Mouse (Mus musculus) erythroblast, adult 5-6 weeks (primary cell): Measurements from ENCODE around the gene Ywhae. TPM values are rescaled to one million over a fixed set of nuclear protein-coding genes. Genes with fewer than 3 reads are reported as not detected.
A peak's percentile ranks its signal among the peaks of the same experiment; 100 is the strongest.
"Not testable (repeated sequence)": the region's sequence is repeated elsewhere in the genome, so short reads cannot be mapped to it uniquely, and the experiment has no call there.

Source experiments
- ATAC-seq: replicated peaks from 2 replicates; pipeline ENCODE4 v1.8.0; 2016; ENCODE audit warnings: moderate number of reproducible peaks, mild to moderate bottlenecking, moderate TSS enrichment, inconsistent platforms; ENCODE audit not compliant: poor library complexity, low FRiP score, severe bottlenecking
- total RNA-seq, 2 experiments: library from RNA; stranded (forward) in 1 of 2; stranded (reverse) in 1 of 2; fragments of 150-400 nt in 1 of 2; fragments of 200-764, 138-1000 nt in 1 of 2; gene quantifications; 2 replicates each; pipeline versions ENCODE4 v1.2.3 to v1.2.4; 2015 to 2017; ENCODE audit warnings: low replicate concordance in 2 of 2

Gene Ywhae
- total RNA-seq (2015; ENCODE audit: low replicate concordance): 119 and 129 TPM in 2 replicates
- 56.7 and 60.2 TPM in 2 replicates for total RNA-seq (2017; ENCODE audit: low replicate concordance)

DNA sequence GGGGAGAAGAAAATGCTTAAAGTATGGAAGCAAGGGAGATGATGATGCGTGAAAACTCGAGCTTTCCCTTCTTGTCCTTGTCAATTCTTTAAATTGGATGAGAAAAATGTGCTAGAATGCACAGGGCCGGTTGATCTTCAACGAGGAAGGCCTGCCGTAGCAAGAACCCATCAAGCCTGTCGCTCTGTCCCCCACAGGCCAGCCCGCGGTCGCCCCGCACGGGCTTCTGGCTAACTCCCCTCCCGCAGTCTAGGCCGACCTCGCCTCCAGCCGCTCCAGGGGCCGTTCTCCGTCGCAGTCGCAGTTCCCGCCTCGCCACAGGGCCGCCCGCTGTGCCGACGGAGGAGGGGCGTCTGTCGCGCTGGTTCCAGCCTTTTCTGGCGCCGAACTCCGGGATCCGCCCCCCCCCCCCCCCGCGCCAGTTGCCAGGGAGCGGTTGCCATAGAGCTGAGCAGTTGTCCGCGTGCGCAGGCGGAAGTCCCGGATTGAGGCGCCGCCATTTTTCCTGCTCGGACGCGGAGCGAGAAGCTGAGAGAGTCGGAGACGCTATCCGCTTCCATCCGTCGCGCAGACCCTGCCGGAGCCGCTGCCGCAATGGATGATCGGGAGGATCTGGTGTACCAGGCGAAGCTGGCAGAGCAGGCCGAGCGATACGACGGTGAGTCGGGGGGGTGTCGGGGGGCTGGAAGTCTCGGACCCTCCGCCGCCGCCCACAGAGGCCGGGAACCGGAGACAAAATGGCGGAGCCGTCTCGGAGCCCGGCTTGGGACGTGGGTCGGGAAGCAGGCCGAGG is at the start of gene Ywhae:
TSS of gene Ywhae (plus strand) at position 436 of the 793 bp plus-strand sequence.
- ATAC-seq: peak; percentile 82

DNA sequence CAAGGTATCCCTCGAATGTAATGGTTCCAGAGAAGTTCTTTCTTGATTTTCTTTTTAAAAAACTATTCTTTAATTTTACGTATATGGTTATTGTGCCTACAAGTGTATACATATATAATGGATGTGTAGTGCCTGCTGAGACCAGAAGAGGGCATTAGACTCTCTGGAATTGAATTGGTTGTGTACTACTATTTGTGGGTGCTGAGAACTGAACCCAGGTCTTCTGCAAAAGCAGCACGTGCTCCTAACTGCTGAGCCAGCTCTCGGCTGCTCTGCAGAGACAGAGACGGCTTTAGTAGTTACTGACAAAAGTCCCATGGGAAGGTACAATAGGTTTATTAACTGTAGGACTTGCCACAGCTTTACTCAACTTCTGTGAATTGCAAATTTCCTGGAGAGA is 48.2 kb upstream of the Ywhae start:
- no peak for ATAC-seq

DNA sequence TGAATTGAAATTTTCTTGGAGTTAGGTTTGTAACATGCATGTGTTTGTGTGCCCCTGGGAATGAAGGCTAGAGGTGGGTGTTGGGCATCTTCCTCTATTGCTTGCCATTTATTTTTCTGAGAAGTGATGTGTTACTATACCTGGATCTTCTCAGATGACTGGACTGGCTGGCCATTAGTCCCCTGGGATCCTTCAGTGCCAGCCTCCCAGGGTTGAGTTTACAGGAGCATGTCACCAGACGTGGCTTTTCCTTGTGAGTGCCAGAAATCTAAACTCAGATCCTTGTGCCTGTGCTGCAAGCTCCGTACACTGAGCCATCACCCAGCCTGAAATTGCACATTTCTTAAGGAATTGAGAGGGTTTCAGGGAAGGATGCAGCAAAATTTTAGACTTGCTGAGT is 47.7 kb upstream of the Ywhae start:
- ATAC-seq: no peak

DNA sequence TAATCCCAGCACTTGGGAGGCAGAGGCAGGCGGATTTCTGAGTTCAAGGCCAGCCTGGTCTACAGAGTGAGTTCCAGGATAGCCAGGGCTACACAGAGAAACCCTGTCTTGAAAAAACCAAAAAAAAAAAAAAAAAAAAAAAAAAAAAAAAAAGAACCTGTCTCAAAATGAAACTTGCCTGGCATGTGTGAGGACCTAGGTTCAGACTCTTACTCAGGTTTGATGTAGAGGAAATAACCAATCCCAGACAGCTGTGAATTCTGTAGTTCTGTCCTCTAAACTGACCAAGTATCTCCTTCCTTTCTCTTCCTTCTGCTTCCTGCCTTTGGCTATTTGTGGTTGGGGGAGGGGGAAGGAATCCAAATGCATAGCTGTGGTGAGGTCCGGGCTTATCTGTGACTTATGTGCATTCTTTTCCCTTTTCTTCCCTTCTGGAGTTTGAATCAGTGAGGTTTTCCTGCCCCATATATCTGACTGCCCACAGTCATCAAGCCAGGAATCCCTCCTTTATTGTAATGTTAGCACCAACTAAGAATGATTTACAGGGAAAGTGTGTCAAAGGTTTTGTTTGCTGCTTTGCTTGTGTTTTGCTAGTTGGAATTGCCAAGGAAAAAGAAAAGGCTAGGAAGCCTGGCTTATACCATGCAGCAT is 45.2 kb upstream of the Ywhae start:
- no peak for ATAC-seq

DNA sequence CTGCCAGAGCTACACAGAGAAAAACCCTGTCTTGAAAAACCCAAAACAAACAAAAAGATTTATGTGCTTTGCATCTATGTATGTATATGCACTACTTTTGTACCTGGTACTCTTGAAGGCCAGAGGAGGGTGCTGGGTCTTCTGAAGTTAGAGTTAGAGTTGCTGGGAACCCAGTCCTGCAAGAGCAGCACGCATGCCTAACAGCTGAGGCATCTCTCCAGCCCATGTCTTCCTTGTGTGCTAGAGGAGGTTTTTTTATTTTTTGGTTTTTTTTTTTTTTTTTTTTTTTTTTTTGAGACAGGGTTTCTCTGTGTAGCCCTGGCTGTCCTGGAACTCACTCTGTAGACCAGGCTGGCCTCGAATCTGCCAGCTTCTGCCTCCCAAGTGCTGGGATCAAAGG is 44.5 kb upstream of the Ywhae start:
- ATAC-seq: no peak

DNA sequence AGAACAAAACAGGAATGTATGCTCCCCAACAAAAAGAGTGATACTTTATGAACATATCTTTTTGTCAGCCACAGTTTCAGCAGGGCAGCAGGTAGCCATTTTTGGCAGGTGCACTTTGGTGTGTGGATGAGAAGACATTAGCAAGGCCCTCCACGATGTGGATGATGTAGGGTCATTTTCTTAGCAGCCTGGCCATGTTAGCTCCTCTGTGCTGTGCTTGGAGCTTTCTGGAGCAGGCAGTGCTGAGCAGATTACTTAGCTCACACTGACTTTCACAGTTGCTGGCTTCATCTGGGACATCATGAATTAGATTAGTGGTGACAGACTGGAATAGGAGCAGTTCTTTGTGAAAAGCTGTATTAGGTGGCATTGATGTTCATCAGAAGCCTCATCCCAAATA is 42.7 kb upstream of the Ywhae start:
- ATAC-seq: no peak

DNA sequence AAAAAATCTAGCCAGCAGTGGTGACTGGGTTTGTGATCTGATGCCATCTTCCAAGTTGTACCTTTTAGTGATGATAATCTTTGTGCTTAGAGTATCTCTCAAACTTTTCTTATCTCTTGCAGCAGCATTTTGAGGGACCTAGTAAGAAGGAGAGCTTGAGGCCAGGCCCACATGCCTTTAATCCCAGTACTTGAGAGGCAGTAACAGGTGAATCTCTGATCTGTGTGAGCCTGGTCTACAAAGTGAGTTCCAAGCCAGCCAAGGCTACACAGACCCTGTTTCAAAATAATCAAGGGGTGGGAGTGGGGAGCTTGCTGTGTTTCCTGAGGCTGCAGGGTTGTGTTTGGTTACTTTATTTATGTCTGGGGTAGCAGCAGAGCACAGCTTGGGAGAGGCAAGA is 41.6 kb upstream of the Ywhae start:
- ATAC-seq: no peak

DNA sequence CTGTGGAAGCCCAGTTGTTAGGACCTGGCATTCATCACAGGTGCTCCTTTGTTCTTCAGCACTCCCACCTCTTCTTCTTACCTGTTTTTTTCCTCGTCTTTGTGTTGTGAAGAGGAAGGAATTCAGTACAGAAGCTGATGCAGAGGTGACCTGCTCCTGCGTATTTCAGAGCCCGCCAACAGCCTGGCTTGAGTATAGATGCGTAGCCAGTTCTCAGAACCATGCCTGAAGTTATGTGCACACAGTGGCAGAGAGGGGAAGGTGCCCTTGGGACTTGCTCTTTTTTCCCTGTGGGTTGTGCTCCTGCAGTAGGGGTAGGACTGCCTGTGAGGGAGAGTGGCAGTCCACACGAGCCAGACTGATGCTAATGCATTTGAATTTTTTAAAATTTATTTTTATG is 39.1 kb upstream of the Ywhae start:
- ATAC-seq: no peak

DNA sequence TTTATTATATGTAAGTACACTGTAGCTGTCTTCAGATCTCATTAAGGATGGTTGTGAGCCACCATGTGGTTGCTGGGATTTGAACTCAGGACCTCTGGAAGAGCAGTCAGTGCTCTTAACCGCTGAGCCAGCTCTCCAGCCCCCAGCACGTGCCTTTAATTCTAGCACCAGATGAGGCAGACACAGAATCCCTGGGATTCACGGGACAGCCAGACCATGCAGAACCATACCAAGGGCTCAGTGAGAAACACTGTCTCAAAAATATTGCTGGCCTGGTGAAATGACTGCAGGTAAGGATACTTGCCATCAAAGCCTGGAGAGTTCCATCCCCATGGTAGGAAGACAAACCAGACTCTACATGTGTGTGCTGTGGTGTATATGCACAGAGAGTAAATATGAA is 35.2 kb upstream of the Ywhae start:
- ATAC-seq: not testable (repeated sequence)

DNA sequence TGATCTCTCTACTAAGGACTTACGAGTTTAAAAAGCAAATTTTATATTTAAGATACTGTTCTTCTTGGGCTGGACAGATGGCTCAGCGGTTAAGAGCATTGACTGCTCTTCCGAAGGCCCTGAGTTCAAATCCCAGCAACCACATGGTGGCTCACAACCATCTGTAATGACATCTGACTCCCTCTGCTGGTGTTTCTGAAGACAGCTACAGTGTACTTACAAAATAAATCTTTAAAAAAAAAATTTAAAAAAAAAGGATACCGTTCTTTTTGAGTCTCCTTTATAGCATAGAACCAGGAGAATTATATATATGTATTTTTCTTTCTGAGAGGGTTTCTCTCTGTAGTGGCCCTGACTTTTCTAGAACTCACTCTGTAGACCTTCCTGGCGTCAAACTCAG is 32.1 kb upstream of the Ywhae start:
- no peak for ATAC-seq

DNA sequence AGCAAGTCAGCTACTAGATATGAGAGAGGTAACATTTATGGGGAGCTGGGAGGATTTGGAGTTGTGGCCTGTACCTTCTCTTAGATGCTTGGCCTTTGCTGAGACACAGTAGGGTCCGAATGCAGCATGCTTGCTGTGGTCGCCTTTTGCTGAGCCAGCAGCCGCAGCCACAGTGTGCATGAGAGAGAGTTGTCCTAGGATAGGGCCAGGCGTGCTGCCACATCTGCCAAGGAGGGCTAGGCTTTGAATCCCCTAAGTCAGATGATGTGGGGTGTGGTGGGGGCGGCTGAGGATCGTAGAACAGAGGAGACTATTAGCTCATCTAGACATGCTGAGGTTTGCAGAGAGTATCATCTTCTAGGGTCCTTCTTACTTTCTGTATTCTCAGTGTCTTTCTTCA is 29.9 kb upstream of the Ywhae start:
- ATAC-seq: no peak

DNA sequence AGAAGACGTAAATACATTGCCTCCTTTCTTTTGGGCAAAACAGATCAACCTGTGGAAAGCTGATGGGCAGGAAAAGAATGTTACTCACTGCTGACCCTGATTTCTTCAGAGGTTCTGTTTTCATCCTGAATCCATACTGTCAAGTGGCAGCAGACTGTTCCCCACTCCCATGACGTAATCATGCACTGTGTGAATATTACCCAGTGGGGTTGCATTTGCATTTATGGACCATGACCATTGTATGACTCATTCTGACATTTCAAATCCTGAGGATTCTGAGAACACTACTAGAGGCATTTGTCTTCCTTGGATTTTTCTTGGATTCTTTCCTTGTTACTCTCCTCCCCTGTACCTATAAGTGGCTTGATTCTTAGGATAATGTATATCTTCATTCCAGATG is 28.9 kb upstream of the Ywhae start:
- no peak for ATAC-seq

DNA sequence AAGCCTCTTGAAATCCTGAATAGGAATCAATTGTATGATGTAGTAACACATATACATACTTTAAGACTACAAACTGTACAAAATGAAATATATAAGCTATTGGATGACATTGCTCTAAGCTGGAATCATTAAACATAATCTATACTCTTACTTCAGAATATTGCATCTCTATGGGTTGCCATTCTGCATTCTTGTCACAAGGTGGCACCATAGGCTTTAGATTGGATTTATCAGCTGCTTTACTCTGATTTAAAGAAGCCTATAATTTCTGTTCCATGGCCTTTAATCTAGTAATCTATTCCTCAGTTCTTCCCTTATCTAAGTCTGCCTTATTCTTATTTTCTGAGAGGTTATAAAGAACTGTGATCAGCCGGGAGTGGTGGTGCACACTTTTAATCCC is 18.7 kb upstream of the Ywhae start:
- ATAC-seq: peak; percentile 86

DNA sequence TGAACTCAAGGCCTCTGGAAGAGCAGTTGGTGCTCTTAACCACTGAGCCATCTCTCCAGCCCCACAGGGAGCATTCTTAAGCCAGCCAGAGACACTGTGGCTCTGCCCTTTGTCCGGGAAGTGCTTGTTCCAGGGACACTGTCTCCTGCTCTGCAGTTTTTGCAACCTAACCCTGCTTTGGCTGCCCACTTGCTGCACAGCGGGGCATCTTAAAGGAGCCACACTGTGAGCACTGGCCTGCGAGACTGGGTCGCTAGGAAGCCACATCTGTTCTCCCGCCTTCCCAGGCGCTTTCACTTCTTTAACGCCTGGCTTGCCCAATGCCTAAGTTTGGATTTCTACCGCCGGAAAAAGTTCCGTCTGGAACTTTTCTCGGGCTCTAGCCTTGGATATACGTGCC is 17.1 kb upstream of the Ywhae start:
- no peak for ATAC-seq

DNA sequence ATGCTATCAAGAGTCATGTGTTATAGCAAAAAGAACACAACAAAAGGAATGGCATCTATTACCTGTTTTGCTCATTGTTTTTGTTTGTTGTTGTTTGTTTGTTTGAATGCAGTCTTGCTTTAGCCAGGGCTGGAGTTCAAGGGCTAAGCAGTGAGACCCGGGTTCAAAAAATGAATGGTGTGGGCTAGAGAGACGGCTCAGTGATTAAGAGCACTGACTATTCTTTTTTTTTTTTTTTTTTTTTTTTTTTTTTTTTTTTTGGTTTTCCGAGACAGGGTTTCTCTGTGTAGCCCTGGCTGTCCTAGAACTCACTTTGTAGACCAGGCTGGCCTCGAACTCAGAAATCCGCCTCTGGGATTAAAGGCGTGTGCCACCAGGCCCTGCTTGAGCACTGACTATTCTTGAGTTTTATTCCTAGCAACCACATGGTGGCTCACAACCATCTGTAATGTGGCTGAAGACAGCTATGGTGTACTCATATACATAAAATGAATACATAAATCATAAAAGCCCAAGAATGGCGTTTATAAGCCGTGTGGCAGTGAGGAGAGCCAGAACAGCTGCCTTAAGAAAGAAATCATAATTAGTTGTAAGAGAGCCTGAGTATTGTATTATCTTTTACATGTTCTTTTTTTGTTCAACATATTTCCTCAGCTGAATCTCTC is 15.9 kb upstream of the Ywhae start:
- ATAC-seq: no peak

DNA sequence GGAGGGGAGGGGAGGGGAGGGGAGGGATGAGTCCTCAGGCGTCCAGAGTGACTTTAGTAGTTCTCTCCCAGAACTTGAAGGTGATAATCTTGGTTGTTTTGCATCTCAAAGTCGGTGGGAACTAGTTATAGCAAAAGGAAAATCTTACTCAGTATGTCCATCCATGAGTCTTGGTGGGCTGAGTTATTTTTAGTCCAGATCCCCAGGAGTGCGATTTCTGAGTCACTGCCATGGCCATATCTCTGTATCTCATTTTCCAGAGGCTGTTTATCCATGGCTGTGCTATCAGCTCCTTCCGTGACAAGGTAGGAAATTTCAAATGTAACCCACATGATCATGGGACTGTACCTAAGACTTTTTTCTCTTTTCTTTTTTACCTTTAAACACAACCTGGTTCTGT is 10.3 kb upstream of the Ywhae start:
- no peak for ATAC-seq

DNA sequence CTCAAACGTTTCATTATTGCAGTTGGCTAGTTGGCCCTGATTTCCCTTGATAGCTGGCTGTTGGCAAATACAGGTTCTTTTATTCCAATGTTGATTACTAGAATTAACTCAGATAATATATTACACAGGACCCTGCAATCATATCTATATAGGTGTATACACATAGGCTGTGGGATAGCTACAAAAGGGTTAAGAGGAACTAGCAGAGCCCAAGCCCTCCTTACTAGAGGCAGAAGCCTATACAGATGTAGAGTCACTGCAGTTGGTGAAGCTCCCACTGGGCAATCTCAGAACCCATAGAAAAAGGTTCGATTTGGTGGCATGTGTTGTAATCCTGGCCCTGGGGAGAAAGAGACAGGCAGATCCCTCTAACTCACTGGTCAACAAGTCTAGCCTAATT is 5.5 kb upstream of the Ywhae start:
- ATAC-seq: no peak

DNA sequence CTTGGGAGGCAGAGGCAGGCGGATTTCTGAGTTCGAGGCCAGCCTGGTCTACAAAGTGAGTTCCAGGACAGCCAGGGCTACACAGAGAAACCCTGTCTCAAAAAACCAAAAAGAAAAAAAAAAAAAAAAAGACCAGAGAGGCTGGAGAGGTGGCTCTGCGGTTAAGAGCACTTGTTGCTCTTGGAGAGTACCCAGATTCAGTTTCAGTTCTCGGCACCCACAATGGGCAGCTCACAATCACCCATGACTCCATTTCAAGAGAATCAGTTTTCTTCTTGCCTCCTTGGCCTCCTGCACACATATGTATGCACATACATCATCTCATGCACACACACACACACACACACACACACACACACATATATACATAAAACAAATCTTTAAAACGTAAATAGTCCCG is 5.0 kb upstream of the Ywhae start:
- not testable (repeated sequence) for ATAC-seq

DNA sequence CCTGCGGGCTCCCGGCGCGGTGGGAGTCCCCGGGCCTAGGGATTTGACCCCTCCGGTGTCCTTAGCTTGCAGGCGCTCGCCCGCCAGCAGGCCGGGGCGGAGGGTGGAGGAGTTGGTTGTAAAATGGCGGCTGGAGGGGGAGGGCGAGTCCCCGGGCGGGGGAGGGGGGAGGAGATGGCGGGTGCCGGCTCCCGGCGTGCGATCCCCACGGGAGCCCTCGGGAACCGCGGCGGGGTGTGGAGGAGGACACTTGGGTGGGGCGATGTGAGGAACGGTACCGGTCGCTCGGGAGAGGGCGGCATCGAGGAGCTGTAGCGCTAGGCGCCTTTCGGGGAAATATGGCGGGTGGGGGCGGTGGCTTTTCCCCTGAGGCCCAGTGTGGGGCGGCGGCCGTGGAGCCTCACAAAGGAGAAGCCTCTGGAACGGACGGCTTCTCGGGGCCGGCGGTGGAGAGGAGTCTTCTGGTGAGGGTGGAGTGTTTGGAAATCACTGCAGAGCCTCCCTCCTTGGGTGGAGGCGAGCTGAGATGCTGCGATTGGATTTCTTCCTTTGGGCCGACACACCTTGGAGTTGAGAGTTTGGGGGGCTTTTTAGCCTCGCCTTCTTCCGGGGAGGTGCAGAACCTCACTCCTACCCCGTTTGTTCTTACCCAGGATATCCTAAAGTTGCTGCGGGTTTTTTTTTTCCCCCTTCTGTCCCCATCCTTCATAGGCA is 715 bp downstream of the Ywhae start:
- ATAC-seq: peak; percentile 68

DNA sequence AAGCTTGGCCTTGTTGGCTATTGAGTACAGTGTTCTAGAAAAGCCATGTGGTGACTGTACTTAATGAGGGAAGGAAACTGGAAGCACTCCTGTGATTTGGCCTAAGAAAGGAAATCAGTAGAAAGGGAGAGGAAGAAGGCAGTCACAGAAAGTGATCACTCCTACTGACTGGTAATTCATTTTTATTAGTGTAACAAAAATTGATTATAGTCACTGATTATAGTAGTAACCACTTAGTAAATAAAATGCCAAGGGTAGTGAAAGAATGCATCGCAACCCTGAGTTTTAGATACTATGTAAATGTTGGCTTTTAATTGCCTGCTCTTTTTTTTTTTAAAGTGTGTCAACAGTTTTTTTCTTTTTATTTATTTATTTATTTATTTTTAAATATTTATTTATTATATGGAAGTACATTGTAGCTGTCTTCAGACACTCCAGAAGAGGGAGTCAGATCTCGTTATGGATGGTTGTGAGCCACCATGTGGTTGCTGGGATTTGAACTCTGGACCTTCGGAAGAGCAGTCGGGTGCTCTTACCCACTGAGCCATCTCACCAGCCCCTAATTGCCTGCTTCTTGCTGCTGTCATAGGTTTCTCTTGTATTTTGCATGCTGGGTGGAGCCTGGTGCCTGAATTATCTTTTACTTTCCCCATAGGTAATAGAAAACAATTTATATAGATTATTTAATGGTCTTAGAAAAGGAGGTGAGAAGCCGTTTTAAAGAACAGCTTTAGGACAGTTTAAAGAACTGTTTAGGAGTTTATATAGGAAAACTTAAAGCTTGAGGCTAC is 3.0 kb downstream of the Ywhae start:
- ATAC-seq: no peak
